Mouse (Mus musculus): ENCODE data around the gene Grk6. TPM values are rescaled to one million over a fixed set of nuclear protein-coding genes. Genes with fewer than 3 reads are reported as not detected.

Gene Grk6
- polyA plus RNA-seq, 2 experiments = 22.6 to 26.1 TPM

DNA sequence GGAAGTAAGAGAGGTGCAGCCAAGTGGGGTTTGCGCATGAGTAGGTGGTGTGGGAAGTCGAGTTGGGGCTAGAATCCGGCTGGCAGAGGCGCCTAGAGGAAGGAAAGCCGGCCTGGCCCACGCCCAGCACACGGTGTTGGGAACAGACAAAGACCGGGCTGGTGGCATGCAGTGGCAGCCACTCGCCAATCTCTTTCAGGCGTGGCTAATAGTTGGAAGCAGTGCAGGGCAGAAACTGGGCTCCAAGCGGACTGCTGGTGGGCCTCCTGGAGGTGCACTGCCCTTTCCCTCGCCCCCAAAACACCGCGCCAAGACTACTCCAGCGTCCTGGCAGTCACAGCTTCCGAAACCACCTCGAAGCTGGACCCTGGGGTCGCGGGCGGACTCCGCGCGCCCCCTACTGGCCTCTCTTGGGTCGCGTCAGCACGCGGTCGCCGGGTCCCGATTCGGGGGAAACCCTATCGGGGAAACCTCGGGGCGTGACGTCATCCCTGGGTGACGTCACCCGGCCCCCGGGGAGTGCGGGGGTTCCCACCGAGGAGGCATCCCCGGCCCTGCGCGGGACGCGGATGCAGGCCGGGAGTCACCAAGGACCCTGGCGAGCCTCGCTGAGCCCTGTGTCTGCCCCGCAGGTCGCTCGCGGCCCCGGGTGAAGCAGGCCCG is 26.4 kb downstream of the Grk6 start:
- WGBS (ENCODE audit: insufficient replicate concordance) = 2% methylated on average over 54 of the region's 54 CpGs
- TF ChIP-seq CTCF (IDR thresholded peaks at IDR 0.05; ENCODE audit: low read depth) (peak; percentile 92), EP300 (IDR thresholded peaks at IDR 0.05; ENCODE audit: low read depth) (no peak)
- DNase-seq (ENCODE audit: low read depth in 3 of 3, low spot score in 3 of 3) (peak in 2 of 3 experiments; percentile 36 to 47), ATAC-seq (ENCODE audit: insufficient read depth) (peak; percentile 59)
- Histone ChIP-seq H3K27ac (no peak overlapping the region), H3K27me3 (ENCODE audit: control insufficient read depth, insufficient read depth, low read length) (peaks cover 55% of the 10 kb centered on the region), H3K9me3 (ENCODE audit: control insufficient read depth, low read length) (no peaks in the 10 kb centered on the region), H3K4me2 (ENCODE audit: low read depth) (peak overlapping the region; percentile 74), H3K36me3 (replicated peaks; ENCODE audit: control insufficient read depth, insufficient read depth, low read depth) (no peaks in the 10 kb centered on the region), H3K9ac (replicated peaks) (no peak overlapping the region), H3K4me1 (replicated peaks; ENCODE audit: control insufficient read depth in 2 of 2, insufficient read depth in 2 of 2, low read length in 1 of 2) (no peaks in the 10 kb centered on the region), H3K4me3 (ENCODE audit: insufficient read depth in 1 of 2, low read depth in 2 of 2, low read length in 2 of 2) (peak overlapping the region; percentile 33 to 48)

- Histone ChIP-seq H3K36me3 (replicated peaks; ENCODE audit: control insufficient read depth, insufficient read depth, low read depth) (no peaks in the 10 kb centered on the region), H3K9me3 (ENCODE audit: control insufficient read depth, low read length) (no peaks in the 10 kb centered on the region), H3K4me3 (ENCODE audit: insufficient read depth in 1 of 2, low read depth in 2 of 2, low read length in 2 of 2) (peak overlapping the region; percentile 33 to 48), H3K27ac (no peak overlapping the region), H3K4me2 (ENCODE audit: low read depth) (peak overlapping the region; percentile 74), H3K27me3 (ENCODE audit: control insufficient read depth, insufficient read depth, low read length) (peaks cover 55% of the 10 kb centered on the region), H3K4me1 (replicated peaks; ENCODE audit: control insufficient read depth in 2 of 2, insufficient read depth in 2 of 2, low read length in 1 of 2) (no peaks in the 10 kb centered on the region), H3K9ac (replicated peaks) (no peak overlapping the region)
- ATAC-seq (ENCODE audit: insufficient read depth) (peak; percentile 9; the same call in 1 of the 2 replicates), DNase-seq (ENCODE audit: low read depth in 3 of 3, low spot score in 3 of 3) (no peak)
- under 1% methylated on average over 31 of the region's 31 CpGs for WGBS (ENCODE audit: insufficient replicate concordance)
- TF ChIP-seq EP300 (IDR thresholded peaks at IDR 0.05; ENCODE audit: low read depth) (no peak), CTCF (IDR thresholded peaks at IDR 0.05; ENCODE audit: low read depth) (no peak)
These were observed 26.9 kb downstream of the Grk6 start for GRCm38 (mm10) chr13:55471819-55472131.

DNA sequence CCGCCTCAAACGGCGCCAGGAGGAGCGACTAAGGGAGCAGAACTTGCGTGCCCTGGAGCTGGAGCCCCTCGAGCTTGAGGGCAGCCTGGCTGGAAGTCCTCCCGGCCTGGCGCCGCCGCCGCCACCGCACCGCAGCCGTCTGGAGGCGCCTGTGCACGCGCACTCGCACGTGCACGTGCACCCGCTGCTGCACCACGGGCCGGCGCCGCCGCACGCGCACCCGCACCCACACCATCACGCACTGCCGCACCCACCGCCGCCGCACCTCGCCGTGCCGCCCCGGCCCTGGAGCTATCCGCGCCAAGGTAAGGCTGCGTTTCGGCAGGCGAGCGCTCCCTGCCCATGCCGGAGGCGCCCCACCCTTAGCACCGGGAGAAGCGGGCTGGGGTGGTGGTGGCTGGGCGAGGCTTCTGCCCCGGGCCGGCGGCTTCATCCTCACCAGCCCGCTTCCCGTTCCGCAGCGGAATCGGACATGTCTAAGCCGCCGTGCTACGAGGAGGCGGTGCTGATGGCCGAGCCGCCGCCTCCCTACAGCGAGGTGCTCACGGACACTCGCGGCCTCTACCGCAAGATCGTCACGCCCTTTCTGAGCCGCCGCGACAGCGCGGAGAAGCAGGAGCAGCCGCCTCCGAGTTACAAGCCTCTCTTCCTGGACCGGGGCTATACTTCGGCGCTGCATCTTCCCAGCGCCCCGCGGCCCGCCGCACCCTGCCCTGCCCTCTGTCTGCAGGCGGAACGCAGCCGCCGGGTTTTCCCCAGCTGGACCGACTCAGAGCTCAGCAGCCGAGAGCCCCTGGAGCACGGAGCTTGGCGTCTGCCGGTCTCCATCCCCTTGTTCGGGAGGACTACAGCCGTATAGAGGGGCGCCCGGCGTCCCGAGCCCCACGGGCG is 27.5 kb downstream of the Grk6 start:
- no peaks in the 10 kb centered on the region for H3K4me1 ChIP-seq (replicated peaks; ENCODE audit: control insufficient read depth in 2 of 2, insufficient read depth in 2 of 2, low read length in 1 of 2)
- no peaks in the 10 kb centered on the region for H3K9me3 ChIP-seq (ENCODE audit: control insufficient read depth, low read length)
- DNase-seq (ENCODE audit: low read depth in 3 of 3, low spot score in 3 of 3) (no peak), ATAC-seq (ENCODE audit: insufficient read depth) (peak; percentile 29; the same call in 1 of the 2 replicates)
- under 1% methylated on average over 96 of the region's 103 CpGs for WGBS (ENCODE audit: insufficient replicate concordance)
- peak overlapping the region; percentile 33 to 48 for H3K4me3 ChIP-seq (ENCODE audit: insufficient read depth in 1 of 2, low read depth in 2 of 2, low read length in 2 of 2)
- H3K27me3 ChIP-seq (ENCODE audit: control insufficient read depth, insufficient read depth, low read length) = peaks cover 55% of the 10 kb centered on the region
- no peaks in the 10 kb centered on the region for H3K36me3 ChIP-seq (replicated peaks; ENCODE audit: control insufficient read depth, insufficient read depth, low read depth)
- peak overlapping the region; percentile 74 for H3K4me2 ChIP-seq (ENCODE audit: low read depth)
- TF ChIP-seq EP300 (IDR thresholded peaks at IDR 0.05; ENCODE audit: low read depth) (no peak), CTCF (IDR thresholded peaks at IDR 0.05; ENCODE audit: low read depth) (peak; percentile 39; the same call in 1 of the 2 replicates)
- H3K27ac ChIP-seq = no peak overlapping the region
- H3K9ac ChIP-seq (replicated peaks) = no peak overlapping the region

DNA sequence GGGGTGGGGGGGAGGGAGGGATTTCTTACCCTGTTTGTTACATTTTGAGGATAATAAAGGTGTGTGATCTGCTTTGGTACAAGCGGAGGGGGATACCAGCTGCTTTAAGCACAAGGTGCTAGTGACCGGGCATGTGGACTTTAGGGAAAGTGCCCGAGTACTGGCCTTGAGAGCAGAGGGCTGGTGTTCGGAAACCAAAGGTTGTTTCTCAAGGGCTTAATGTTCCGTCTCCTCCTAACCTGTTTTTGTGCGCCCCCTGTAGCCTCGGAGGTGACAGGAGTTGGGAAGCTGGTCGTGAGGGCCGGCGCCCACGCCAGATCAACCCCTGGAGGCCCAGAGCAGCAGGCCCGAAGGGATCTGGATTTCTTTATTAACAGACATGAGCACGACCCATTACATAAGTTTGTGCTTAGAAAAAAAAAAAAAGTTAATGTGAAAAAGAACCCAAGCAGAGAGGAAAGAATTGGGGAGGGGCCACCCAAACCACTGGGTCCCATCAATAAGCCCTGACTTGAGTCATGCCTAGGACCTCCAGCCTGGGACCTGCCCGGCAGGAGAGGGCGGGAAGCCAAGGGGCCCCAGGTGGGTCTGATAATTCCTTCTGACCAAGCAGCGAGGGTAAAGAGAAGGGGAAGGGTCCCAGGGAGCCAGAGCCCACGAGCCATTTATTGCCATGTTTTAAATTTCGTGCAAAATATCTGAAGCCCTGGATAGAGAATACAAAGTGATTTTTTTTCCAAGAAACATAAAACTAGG is 28.4 kb downstream of the Grk6 start:
- WGBS (ENCODE audit: insufficient replicate concordance) = 20% methylated on average over 18 of the region's 18 CpGs
- DNase-seq (ENCODE audit: low read depth in 3 of 3, low spot score in 3 of 3) = no peak
- no peaks in the 10 kb centered on the region for H3K9me3 ChIP-seq (ENCODE audit: control insufficient read depth, low read length)
- peak overlapping the region; percentile 74 for H3K4me2 ChIP-seq (ENCODE audit: low read depth)
- H3K4me1 ChIP-seq (replicated peaks; ENCODE audit: control insufficient read depth in 2 of 2, insufficient read depth in 2 of 2, low read length in 1 of 2) = no peaks in the 10 kb centered on the region
- ATAC-seq (ENCODE audit: insufficient read depth) = no peak
- no peaks in the 10 kb centered on the region for H3K36me3 ChIP-seq (replicated peaks; ENCODE audit: control insufficient read depth, insufficient read depth, low read depth)
- TF ChIP-seq EP300 (IDR thresholded peaks at IDR 0.05; ENCODE audit: low read depth) (no peak), CTCF (IDR thresholded peaks at IDR 0.05; ENCODE audit: low read depth) (peak; percentile 27; the same call in 1 of the 2 replicates)
- H3K9ac ChIP-seq (replicated peaks) = no peak overlapping the region
- no peak overlapping the region for H3K27ac ChIP-seq
- peaks cover 55% of the 10 kb centered on the region for H3K27me3 ChIP-seq (ENCODE audit: control insufficient read depth, insufficient read depth, low read length)
- peak overlapping the region in 1 of 2 experiments; percentile 48; a peak in 2 of 4 replicates for H3K4me3 ChIP-seq (ENCODE audit: insufficient read depth in 1 of 2, low read depth in 2 of 2, low read length in 2 of 2)

Measured in liver, embryonic 14.5 days (tissue).